8 mouse cellular contexts compared by ENCODE assay signal in the genomic region with DNA sequence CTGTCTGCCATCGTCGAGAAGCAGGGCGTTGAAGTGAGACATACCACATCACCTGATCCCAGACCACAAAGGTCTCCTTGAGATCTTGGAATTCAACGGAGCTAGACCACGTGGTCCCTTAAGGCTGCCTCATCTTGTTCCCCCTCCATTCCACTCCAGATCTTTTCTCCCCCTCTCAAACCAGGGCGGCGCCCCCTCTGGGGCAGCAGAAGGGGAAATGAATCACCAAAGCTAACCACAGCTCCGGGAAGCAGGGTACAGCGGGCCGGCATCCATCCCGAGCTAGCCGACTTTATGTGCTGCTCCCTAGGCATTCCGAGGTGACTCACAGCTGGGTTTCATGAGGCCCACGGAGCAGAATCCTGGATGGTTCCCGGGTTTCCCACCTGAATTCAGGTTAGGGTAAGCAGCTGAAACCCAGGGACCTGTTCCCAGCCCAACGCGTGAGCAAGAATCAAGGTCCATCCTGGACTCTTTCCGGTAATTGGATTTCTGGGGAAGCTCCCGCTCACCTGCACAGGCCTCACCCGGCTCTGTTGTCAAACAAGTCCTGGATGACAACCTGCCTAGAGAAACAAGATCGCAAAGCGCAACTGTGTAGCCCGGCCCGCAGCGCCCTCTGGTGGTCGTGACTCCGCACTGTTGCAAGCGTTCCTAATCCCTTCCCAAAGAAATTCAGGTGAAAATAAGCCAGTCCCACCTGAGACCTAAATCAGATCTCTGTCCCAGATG. TPM values are rescaled to one million over a fixed set of nuclear protein-coding genes. Genes with fewer than 3 reads are reported as not detected.
A peak's percentile ranks its signal among the peaks of the same experiment; 100 is the strongest.
DNase-seq lines count a peak whose midpoint lies in the region; ATAC-seq and TF ChIP-seq lines count a peak whose summit lies in the region.

A gene (minus strand): TSS at position 556 of the 732 bp plus-strand sequence.

- 0 out of 2 replicates have a peak, but pooled peaks have one; percentile 4 for TF ChIP-seq POLR2A in heart, adult 2 months (IDR thresholded peaks at IDR 0.05; ENCODE audit: insufficient read depth, low read depth, low read length)
- no peak for TF ChIP-seq POLR2A in kidney, adult 2 months (IDR thresholded peaks at IDR 0.05; ENCODE audit: low read depth, low read length)

- H3K4me3 ChIP-seq in embryonic facial prominence, embryonic 13.5 days = peak within 1 kb of the TSS; percentile 66
- peak within 1 kb of the TSS; percentile 70 for H3K4me3 ChIP-seq in heart, adult 2 months
- H3K4me3 ChIP-seq in kidney, adult 2 months (ENCODE audit: insufficient read depth, low read depth, low read length) = peak within 1 kb of the TSS; percentile 70
- H3K4me3 ChIP-seq in limb, embryonic 13.5 days = peak within 1 kb of the TSS; percentile 63
- peak within 1 kb of the TSS; percentile 73 for H3K4me3 ChIP-seq in midbrain, embryonic 15.5 days

- WGBS in embryonic facial prominence, embryonic 13.5 days = under 1% methylated on average over 28 of the region's 28 CpGs
- WGBS in heart, adult 2 months = under 1% methylated on average over 28 of the region's 28 CpGs
- WGBS in kidney, adult 2 months = under 1% methylated on average over 28 of the region's 28 CpGs
- WGBS in limb, embryonic 13.5 days = under 1% methylated on average over 28 of the region's 28 CpGs
- WGBS in midbrain, embryonic 15.5 days = under 1% methylated on average over 27 of the region's 28 CpGs

- H3K9me3 ChIP-seq in embryonic facial prominence, embryonic 13.5 days = no peaks in the 10 kb centered on the region
- no peaks in the 10 kb centered on the region for H3K9me3 ChIP-seq in limb, embryonic 13.5 days
- no peaks in the 10 kb centered on the region for H3K9me3 ChIP-seq in midbrain, embryonic 15.5 days

- H3K9ac ChIP-seq in embryonic facial prominence, embryonic 13.5 days = peak within 1 kb of the TSS; percentile 75
- peak within 1 kb of the TSS; percentile 66 for H3K9ac ChIP-seq in heart, adult 2 months (ENCODE audit: low read depth, low read length)
- H3K9ac ChIP-seq in limb, embryonic 13.5 days = peak within 1 kb of the TSS; percentile 66
- H3K9ac ChIP-seq in midbrain, embryonic 15.5 days = peak within 1 kb of the TSS; percentile 65

- TF ChIP-seq CTCF in heart, adult 2 months (IDR thresholded peaks at IDR 0.05) = no peak; the same call in 1 of the 2 replicates
- peak; percentile 86 for TF ChIP-seq CTCF in kidney, adult 2 months (conservative IDR thresholded peaks at IDR 0.05; ENCODE audit: insufficient read depth, insufficient read length, low read depth, low read length)

- peaks cover 3% of the 10 kb centered on the region for H3K79me2 ChIP-seq in heart, adult 2 months (replicated peaks; ENCODE audit: control insufficient read depth, insufficient read depth, low read length)

- peak; percentile 94 for DNase-seq in 3134 (ENCODE audit: extremely low read depth, insufficient read length, low spot score)
- DNase-seq in adrenal gland, postnatal 25 days = peak; percentile 91
- peak; percentile 82 to 90 for DNase-seq in heart, adult 2 months
- peak; percentile 87 for DNase-seq in kidney, adult 2 months
- DNase-seq in spleen, adult 18-20 months = peak; percentile 49 to 81

- peak within 1 kb of the TSS; percentile 85 for H3K27ac ChIP-seq in embryonic facial prominence, embryonic 13.5 days
- H3K27ac ChIP-seq in heart, adult 2 months = peak within 1 kb of the TSS; percentile 77
- H3K27ac ChIP-seq in kidney, adult 2 months (ENCODE audit: insufficient read depth, low read depth, low read length) = peak within 1 kb of the TSS; percentile 61
- H3K27ac ChIP-seq in limb, embryonic 13.5 days = peak within 1 kb of the TSS; percentile 33; the same call in 1 of the 2 replicates
- peak within 1 kb of the TSS; percentile 83 for H3K27ac ChIP-seq in midbrain, embryonic 15.5 days

- H3K27me3 ChIP-seq in embryonic facial prominence, embryonic 13.5 days = peaks cover 13% of the 10 kb centered on the region
- H3K27me3 ChIP-seq in heart, adult 2 months (ENCODE audit: control insufficient read depth, insufficient read depth, low read length) = no peaks in the 10 kb centered on the region
- H3K27me3 ChIP-seq in kidney, adult 2 months (replicated peaks; ENCODE audit: control insufficient read depth, insufficient read depth, low read length) = no peaks in the 10 kb centered on the region
- H3K27me3 ChIP-seq in limb, embryonic 13.5 days = peaks cover 20% of the 10 kb centered on the region
- 0 out of 2 replicates have a peak, but pooled peaks cover 4% of the 10 kb centered on the region for H3K27me3 ChIP-seq in midbrain, embryonic 15.5 days (replicated peaks)

- H3K4me1 ChIP-seq in embryonic facial prominence, embryonic 13.5 days = peaks cover 44% of the 10 kb centered on the region
- H3K4me1 ChIP-seq in heart, adult 2 months (ENCODE audit: control insufficient read depth, insufficient read depth, low read length) = peaks cover 17% of the 10 kb centered on the region
- peaks cover 8% of the 10 kb centered on the region; the same call in 1 of the 2 replicates for H3K4me1 ChIP-seq in kidney, adult 2 months (ENCODE audit: control insufficient read depth, insufficient read depth, low read length)
- H3K4me1 ChIP-seq in limb, embryonic 13.5 days = peaks cover 26% of the 10 kb centered on the region
- peaks cover 46% of the 10 kb centered on the region for H3K4me1 ChIP-seq in midbrain, embryonic 15.5 days

- peak; percentile 12; the same call in 1 of the 2 replicates for TF ChIP-seq EP300 in heart, adult 2 months (IDR thresholded peaks at IDR 0.05; ENCODE audit: insufficient read depth, low read depth, low read length)

- H3K36me3 ChIP-seq in embryonic facial prominence, embryonic 13.5 days = no peaks in the 10 kb centered on the region
- H3K36me3 ChIP-seq in heart, adult 2 months (ENCODE audit: control insufficient read depth, insufficient read depth, low read length) = no peaks in the 10 kb centered on the region
- H3K36me3 ChIP-seq in kidney, adult 2 months (ENCODE audit: control insufficient read depth, insufficient read depth, low read length) = peaks cover 1% of the 10 kb centered on the region; the same call in 1 of the 2 replicates
- H3K36me3 ChIP-seq in limb, embryonic 13.5 days = peaks cover 5% of the 10 kb centered on the region; the same call in 1 of the 2 replicates
- H3K36me3 ChIP-seq in midbrain, embryonic 15.5 days (replicated peaks) = no peaks in the 10 kb centered on the region

- H3K4me2 ChIP-seq in embryonic facial prominence, embryonic 13.5 days = peak within 1 kb of the TSS; percentile 91
- H3K4me2 ChIP-seq in limb, embryonic 13.5 days (replicated peaks) = peak within 1 kb of the TSS; percentile 93
- peak within 1 kb of the TSS; percentile 97 for H3K4me2 ChIP-seq in midbrain, embryonic 15.5 days

- ATAC-seq in embryonic facial prominence, embryonic 13.5 days (ENCODE audit: insufficient number of reproducible peaks, insufficient read depth, low FRiP score, low TSS enrichment, low read depth) = peak; percentile 66
- peak; percentile 76 for ATAC-seq in limb, embryonic 13.5 days (ENCODE audit: low FRiP score, low read depth)
- ATAC-seq in midbrain, embryonic 15.5 days (replicated peaks) = peak; percentile 78

- intact Hi-C loops in heart, adult 2 months (cut with DNase I) = loop anchor here (5.0 to 10.0 kb wide), 3 partner anchors 48 to 712 kb away; a partner anchor contains a TSS

RNA-seq across cellular contexts. Expression of the gene that starts here (rescaled TPM):
- total RNA-seq in adrenal gland, postnatal 25 days (2021) = 6.6 and 6.9 TPM in 2 replicates
- polyA plus RNA-seq in embryonic facial prominence, embryonic 13.5 days (2015; fragmentation: Nextera tagmentation; extraction: Ambion mirVana) = 7.7 and 8.6 TPM in 2 replicates
- 1 to 10 TPM; 3.9 to 6.9 TPM for total RNA-seq in heart, adult 2 months (2021)
- 4.5 and 6.3 TPM in 2 replicates for polyA plus RNA-seq in heart, adult 2 months (2012; rRNA removed)
- 8.1 and 10.6 TPM in 2 replicates for polyA plus RNA-seq in kidney, adult 2 months (2012; rRNA removed)
- 3.5 and 4.1 TPM in 2 replicates for polyA plus RNA-seq in limb, embryonic 13.5 days (2015; fragmentation: Nextera tagmentation; extraction: Ambion mirVana)
- 17.9 and 19.4 TPM in 2 replicates for polyA plus RNA-seq in midbrain, embryonic 15.5 days (2015; fragmentation: Nextera tagmentation; extraction: Ambion mirVana)

Comparison
In these comparisons a context has a peak if more than half of its experiments do, and no peak if none do; other contexts are left out.
1. Peak in every context shown above with its lines: DNase-seq, ATAC-seq, H3K4me3 ChIP-seq and H3K27ac ChIP-seq.
2. H3K27ac ChIP-seq: peak in every context shown above with its lines; median percentile 85 in embryonic facial prominence, embryonic 13.5 days; 83 in midbrain, embryonic 15.5 days; 77 in heart, adult 2 months; 61 in kidney, adult 2 months; 33 in limb, embryonic 13.5 days.